Comparison of ENCODE assay signal across 18 mouse cellular contexts in the genomic region with DNA sequence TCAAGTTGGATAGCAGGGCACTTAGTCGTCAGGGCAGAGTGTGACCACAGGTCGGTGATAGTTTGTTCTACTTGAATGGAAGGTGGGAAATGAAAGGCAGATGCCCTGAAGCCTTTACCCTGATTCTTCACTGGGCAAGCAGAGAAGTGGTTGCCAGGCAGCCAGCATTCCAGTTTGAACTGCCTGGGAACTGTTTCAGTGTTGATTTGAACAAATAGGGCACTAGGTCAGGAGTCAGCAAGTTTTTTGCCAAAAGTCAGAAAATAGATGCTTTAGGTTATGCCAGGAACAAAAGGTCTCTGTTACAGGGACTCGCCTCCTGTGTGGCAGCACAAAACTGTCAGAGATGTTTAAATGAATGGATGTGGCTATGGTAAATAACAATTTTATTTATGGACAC. TPM values are rescaled to one million over a fixed set of nuclear protein-coding genes. Genes with fewer than 3 reads are reported as not detected.
A peak's percentile ranks its signal among the peaks of the same experiment; 100 is the strongest.
DNase-seq lines count a peak whose midpoint lies in the region; TF ChIP-seq lines count a peak whose summit lies in the region.
"Had no signal": no experiment of that assay in that cellular context is flagged by ENCODE, and none has a peak within 500 bp of the region (broad histone marks: within the 10 kb centered on the region; RNA-seq: fewer than 3 reads in every experiment).

No protein-coding gene starts in this region.

- no peak overlapping the region for H3K4me3 ChIP-seq in cerebellum, adult 2 months (replicated peaks; ENCODE audit: insufficient read depth, low read depth, low read length)
- H3K4me3 ChIP-seq: forebrain, embryonic 12.5 days; heart, embryonic 15.5 days; hindbrain, embryonic 10.5 days had no signal

- no peaks in the 10 kb centered on the region for H3K4me1 ChIP-seq in cerebellum, adult 2 months (ENCODE audit: control insufficient read depth, insufficient read depth, low read length)
- H3K4me1 ChIP-seq: forebrain, embryonic 12.5 days; heart, embryonic 15.5 days; hindbrain, embryonic 10.5 days had no signal

- DNase-seq in cerebellum, adult 2 months = peak; percentile 15 to 32
- no peak for DNase-seq in cerebellum, adult 11 months
- DNase-seq in kidney, adult 9 months = peak; percentile 43
- DNase-seq in kidney, postnatal 10 days = no peak
- peak; percentile 43 for DNase-seq in Muller cell, postnatal 12 days (ENCODE audit: inconsistent ontology term)
- DNase-seq in cerebellum, adult 9-11 months = peak; percentile 7
- DNase-seq in urinary bladder, adult 2 months (ENCODE audit: low spot score) = no peak
- no peak for DNase-seq in right cerebral cortex, adult 2 months (ENCODE audit: low spot score in 2 of 2)
- DNase-seq: embryo, embryonic 11 days; lung, postnatal 14 days; thymus, postnatal 4 days had no signal

- WGBS in cerebellum, adult 2 months = 14% methylated on average over 3 of the region's 3 CpGs

- TF ChIP-seq POLR2A in cerebellum, adult 2 months (IDR thresholded peaks at IDR 0.05; ENCODE audit: borderline replicate concordance, insufficient read depth, low read length) = no peak

- TF ChIP-seq CTCF in cerebellum, adult 2 months (IDR thresholded peaks at IDR 0.05; ENCODE audit: borderline replicate concordance, insufficient read depth, low read depth, low read length) = no peak

- H3K27ac ChIP-seq in cerebellum, adult 2 months (ENCODE audit: insufficient read depth, low read length) = no peak overlapping the region
- H3K27ac ChIP-seq: forebrain, embryonic 12.5 days; heart, embryonic 15.5 days; hindbrain, embryonic 10.5 days; liver, embryonic 14.5 days; stomach, postnatal 0 days had no signal

- no peaks in the 10 kb centered on the region for H3K27me3 ChIP-seq in cerebellum, adult 2 months (ENCODE audit: control insufficient read depth, insufficient read depth, low read length)
- H3K27me3 ChIP-seq: forebrain, embryonic 12.5 days; heart, embryonic 15.5 days had no signal

RNA-seq across cellular contexts. Expression of a gene that starts 7.2 kb away (rescaled TPM):
- not detected in 2 replicates for polyA plus RNA-seq in cerebellum, adult 2 months (2012; rRNA removed)
- polyA plus RNA-seq in urinary bladder, adult 2 months (2012; rRNA removed) = not detected in 2 replicates
- polyA plus RNA-seq: C2C12; forebrain, embryonic 12.5 days; heart, embryonic 15.5 days; hindbrain, embryonic 10.5 days; liver, embryonic 14.5 days; spleen, adult 2 months; stomach, postnatal 0 days had no signal

RNA-seq across cellular contexts. Expression of a gene that starts 23.4 kb away (rescaled TPM):
- polyA plus RNA-seq in cerebellum, adult 2 months (2012; rRNA removed) = 28.8 and 30.5 TPM in 2 replicates
- polyA plus RNA-seq in urinary bladder, adult 2 months (2012; rRNA removed) = 34.1 and 35.8 TPM in 2 replicates

RNA-seq across cellular contexts. Expression of a gene that starts 39.5 kb away (rescaled TPM):
- not detected in 2 replicates for polyA plus RNA-seq in cerebellum, adult 2 months (2012; rRNA removed)
- polyA plus RNA-seq in urinary bladder, adult 2 months (2012; rRNA removed) = 2.5 and 3.1 TPM in 2 replicates
- polyA plus RNA-seq: spleen, adult 2 months had no signal

RNA-seq across cellular contexts. Expression of a gene that starts 42.5 kb away (rescaled TPM):
- polyA plus RNA-seq in cerebellum, adult 2 months (2012; rRNA removed) = 26.1 and 31.3 TPM in 2 replicates
- 32.0 and 35.1 TPM in 2 replicates for polyA plus RNA-seq in urinary bladder, adult 2 months (2012; rRNA removed)

Comparison
In these comparisons a context has a peak if more than half of its experiments do, and no peak if none do; other contexts are left out.
1. DNase-seq: peak in cerebellum, adult 2 months (2 of 2), kidney, adult 9 months (single experiment), Muller cell, postnatal 12 days (single experiment) and cerebellum, adult 9-11 months (single experiment); none in cerebellum, adult 11 months (single experiment), kidney, postnatal 10 days (single experiment), urinary bladder, adult 2 months (single experiment) and right cerebral cortex, adult 2 months (0 of 2).